Mouse (Mus musculus): ENCODE data around the gene Defb42. TPM values are rescaled to one million over a fixed set of nuclear protein-coding genes. Genes with fewer than 3 reads are reported as not detected.

Gene Defb42
- 0.37 TPM in 1 of 2 replicates, not detected in the other for polyA plus RNA-seq (2015; fragmentation: Nextera tagmentation; extraction: Ambion mirVana)

- Histone ChIP-seq H3K27me3 (no peaks in the 10 kb centered on the region), H3K9ac (no peak within 1 kb of the TSS), H3K9me3 (replicated peaks) (no peaks in the 10 kb centered on the region), H3K4me3 (no peak within 1 kb of the TSS), H3K4me1 (no peaks in the 10 kb centered on the region), H3K36me3 (ENCODE audit: poor library complexity, severe bottlenecking) (no peaks in the 10 kb centered on the region), H3K27ac (no peak within 1 kb of the TSS), H3K4me2 (no peak within 1 kb of the TSS)
- no peak for ATAC-seq
- 81% methylated on average over 3 of the region's 3 CpGs for WGBS
These were observed at the start of gene Defb42 for GRCm38 (mm10) chr14:63046691-63047090. Gene Defb42 (plus strand): TSS chr14:63046991.

GRCm38 (mm10) chr14:62997777-62998176, 49.0 kb upstream of the Defb42 start, which contains the start of gene Defb47:
Gene Defb47 (plus strand): TSS chr14:62998077.
- ATAC-seq: no peak
- Histone ChIP-seq H3K9ac (no peak within 1 kb of the TSS), H3K27me3 (no peaks in the 10 kb centered on the region), H3K4me1 (no peaks in the 10 kb centered on the region), H3K4me3 (no peak within 1 kb of the TSS), H3K36me3 (ENCODE audit: poor library complexity, severe bottlenecking) (no peaks in the 10 kb centered on the region), H3K4me2 (no peak within 1 kb of the TSS), H3K9me3 (replicated peaks) (no peaks in the 10 kb centered on the region), H3K27ac (no peak within 1 kb of the TSS)
- WGBS: 90% methylated on average over 8 of the region's 8 CpGs

- Histone ChIP-seq H3K27me3 (no peaks in the 10 kb centered on the region), H3K4me1 (no peaks in the 10 kb centered on the region), H3K9ac (no peak overlapping the region), H3K9me3 (replicated peaks) (no peaks in the 10 kb centered on the region), H3K27ac (no peak overlapping the region), H3K36me3 (ENCODE audit: poor library complexity, severe bottlenecking) (no peaks in the 10 kb centered on the region), H3K4me2 (no peak overlapping the region), H3K4me3 (no peak overlapping the region)
- ATAC-seq: no peak
- 90% methylated on average over 4 of the region's 4 CpGs for WGBS
These were observed 47.8 kb upstream of the Defb42 start for GRCm38 (mm10) chr14:62998977-62999376.

GRCm38 (mm10) chr14:63002588-63002987, 44.2 kb upstream of the Defb42 start:
- H3K9ac ChIP-seq: no peak overlapping the region
- no peak overlapping the region for H3K4me3 ChIP-seq
- 68% methylated on average over 2 of the region's 2 CpGs for WGBS
- H3K36me3 ChIP-seq (ENCODE audit: poor library complexity, severe bottlenecking): no peaks in the 10 kb centered on the region
- H3K4me2 ChIP-seq: no peak overlapping the region
- ATAC-seq: no peak
- no peak overlapping the region for H3K27ac ChIP-seq
- no peaks in the 10 kb centered on the region for H3K27me3 ChIP-seq
- no peaks in the 10 kb centered on the region for H3K4me1 ChIP-seq
- no peaks in the 10 kb centered on the region for H3K9me3 ChIP-seq (replicated peaks)

- no peak within 1 kb of the TSS for H3K9ac ChIP-seq
- H3K36me3 ChIP-seq (ENCODE audit: poor library complexity, severe bottlenecking): no peaks in the 10 kb centered on the region
- no peak within 1 kb of the TSS for H3K27ac ChIP-seq
- WGBS: 96% methylated on average over 5 of the region's 5 CpGs
- no peak within 1 kb of the TSS for H3K4me2 ChIP-seq
- no peaks in the 10 kb centered on the region for H3K4me1 ChIP-seq
- no peak for ATAC-seq
- H3K9me3 ChIP-seq (replicated peaks): no peaks in the 10 kb centered on the region
- no peaks in the 10 kb centered on the region for H3K27me3 ChIP-seq
- no peak within 1 kb of the TSS for H3K4me3 ChIP-seq
These were observed 35.3 kb upstream of the Defb42 start, which contains the start of gene Defb43 for GRCm38 (mm10) chr14:63011471-63011870. Gene Defb43 (plus strand): TSS chr14:63011771.

- no peaks in the 10 kb centered on the region for H3K9me3 ChIP-seq (replicated peaks)
- no peaks in the 10 kb centered on the region for H3K36me3 ChIP-seq (ENCODE audit: poor library complexity, severe bottlenecking)
- H3K9ac ChIP-seq: no peak overlapping the region
- no peaks in the 10 kb centered on the region for H3K27me3 ChIP-seq
- no peak overlapping the region for H3K4me2 ChIP-seq
- H3K27ac ChIP-seq: no peak overlapping the region
- ATAC-seq: no peak
- WGBS: 81% methylated on average over 4 of the region's 4 CpGs
- no peak overlapping the region for H3K4me3 ChIP-seq
- no peaks in the 10 kb centered on the region for H3K4me1 ChIP-seq
These were observed 33.7 kb upstream of the Defb42 start for GRCm38 (mm10) chr14:63013082-63013481.

- Histone ChIP-seq H3K27me3 (no peaks in the 10 kb centered on the region), H3K9ac (no peak overlapping the region), H3K4me3 (no peak overlapping the region), H3K9me3 (replicated peaks) (no peaks in the 10 kb centered on the region), H3K4me1 (no peaks in the 10 kb centered on the region), H3K36me3 (ENCODE audit: poor library complexity, severe bottlenecking) (no peaks in the 10 kb centered on the region), H3K4me2 (no peak overlapping the region), H3K27ac (no peak overlapping the region)
- no peak for ATAC-seq
- WGBS: 94% methylated on average over 4 of the region's 4 CpGs
These were observed 32.1 kb upstream of the Defb42 start for GRCm38 (mm10) chr14:63014667-63015066.

GRCm38 (mm10) chr14:63020524-63021156, 26.2 kb upstream of the Defb42 start:
- Histone ChIP-seq H3K9ac (no peak overlapping the region), H3K27me3 (no peaks in the 10 kb centered on the region), H3K4me3 (no peak overlapping the region), H3K9me3 (replicated peaks) (no peaks in the 10 kb centered on the region), H3K4me1 (no peaks in the 10 kb centered on the region), H3K36me3 (ENCODE audit: poor library complexity, severe bottlenecking) (no peaks in the 10 kb centered on the region), H3K4me2 (no peak overlapping the region), H3K27ac (no peak overlapping the region)
- no peak for ATAC-seq
- WGBS: 64% methylated on average over 6 of the region's 6 CpGs

GRCm38 (mm10) chr14:63049910-63050370, 3.1 kb downstream of the Defb42 start, which contains the start of gene Defb30:
Gene Defb30 (minus strand): TSS chr14:63049960.
- Histone ChIP-seq H3K9ac (no peak within 1 kb of the TSS), H3K4me3 (no peak within 1 kb of the TSS), H3K36me3 (ENCODE audit: poor library complexity, severe bottlenecking) (no peaks in the 10 kb centered on the region), H3K27ac (no peak within 1 kb of the TSS), H3K27me3 (no peaks in the 10 kb centered on the region), H3K4me2 (no peak within 1 kb of the TSS), H3K4me1 (peaks cover 5% of the 10 kb centered on the region; the same call in 1 of the 2 replicates), H3K9me3 (replicated peaks) (no peaks in the 10 kb centered on the region)
- no peak for ATAC-seq
- 74% methylated on average over 12 of the region's 14 CpGs for WGBS

GRCm38 (mm10) chr14:63050769-63051168, 4.0 kb downstream of the Defb42 start:
- Histone ChIP-seq H3K9me3 (replicated peaks) (no peaks in the 10 kb centered on the region), H3K4me1 (peaks cover 5% of the 10 kb centered on the region; the same call in 1 of the 2 replicates), H3K4me2 (no peak overlapping the region), H3K4me3 (no peak overlapping the region), H3K27me3 (no peaks in the 10 kb centered on the region), H3K27ac (no peak overlapping the region), H3K9ac (no peak overlapping the region), H3K36me3 (ENCODE audit: poor library complexity, severe bottlenecking) (no peaks in the 10 kb centered on the region)
- 40% methylated on average over 5 of the region's 5 CpGs for WGBS
- ATAC-seq: no peak

- peak; percentile 83 for ATAC-seq
- Histone ChIP-seq H3K4me1 (peaks cover 5% of the 10 kb centered on the region; the same call in 1 of the 2 replicates), H3K27me3 (no peaks in the 10 kb centered on the region), H3K4me2 (no peak overlapping the region), H3K9ac (no peak overlapping the region; the same call in 1 of the 2 replicates), H3K9me3 (replicated peaks) (no peaks in the 10 kb centered on the region), H3K27ac (no peak overlapping the region), H3K36me3 (ENCODE audit: poor library complexity, severe bottlenecking) (no peaks in the 10 kb centered on the region), H3K4me3 (no peak overlapping the region)
- 28% methylated on average over 6 of the region's 6 CpGs for WGBS
These were observed 7.9 kb downstream of the Defb42 start for GRCm38 (mm10) chr14:63054729-63055128.

- H3K4me3 ChIP-seq: no peak overlapping the region
- ATAC-seq: no peak
- 83% methylated on average over 10 of the region's 10 CpGs for WGBS
These were observed 13.6 kb downstream of the Defb42 start for GRCm38 (mm10) chr14:63060361-63060760.

More at GRCm38 (mm10) chr14:63060361-63060760, 13.6 kb downstream of the Defb42 start:
- H3K9ac ChIP-seq: no peak overlapping the region
- H3K36me3 ChIP-seq (ENCODE audit: poor library complexity, severe bottlenecking): no peaks in the 10 kb centered on the region
- no peaks in the 10 kb centered on the region for H3K27me3 ChIP-seq
- no peaks in the 10 kb centered on the region for H3K9me3 ChIP-seq (replicated peaks)
- no peaks in the 10 kb centered on the region for H3K4me1 ChIP-seq
- no peak overlapping the region for H3K4me2 ChIP-seq
- H3K27ac ChIP-seq: no peak overlapping the region
